Mouse (Mus musculus) megakaryocyte, embryonic 14.5 days (primary cell): Measurements from ENCODE around the gene Sigmar1.

ENCODE experiments used
- FLI1 ChIP-seq: IDR thresholded peaks from 2 replicates; pipeline ENCODE4 v1.6.1; 2012; ENCODE audit warnings: low read length, inconsistent platforms, mixed read lengths
- GATA1 ChIP-seq: IDR thresholded peaks from 3 replicates; pipeline ENCODE4 v1.6.1; 2012; ENCODE audit warnings: mixed read lengths, low read length, inconsistent platforms, borderline replicate concordance

DNA sequence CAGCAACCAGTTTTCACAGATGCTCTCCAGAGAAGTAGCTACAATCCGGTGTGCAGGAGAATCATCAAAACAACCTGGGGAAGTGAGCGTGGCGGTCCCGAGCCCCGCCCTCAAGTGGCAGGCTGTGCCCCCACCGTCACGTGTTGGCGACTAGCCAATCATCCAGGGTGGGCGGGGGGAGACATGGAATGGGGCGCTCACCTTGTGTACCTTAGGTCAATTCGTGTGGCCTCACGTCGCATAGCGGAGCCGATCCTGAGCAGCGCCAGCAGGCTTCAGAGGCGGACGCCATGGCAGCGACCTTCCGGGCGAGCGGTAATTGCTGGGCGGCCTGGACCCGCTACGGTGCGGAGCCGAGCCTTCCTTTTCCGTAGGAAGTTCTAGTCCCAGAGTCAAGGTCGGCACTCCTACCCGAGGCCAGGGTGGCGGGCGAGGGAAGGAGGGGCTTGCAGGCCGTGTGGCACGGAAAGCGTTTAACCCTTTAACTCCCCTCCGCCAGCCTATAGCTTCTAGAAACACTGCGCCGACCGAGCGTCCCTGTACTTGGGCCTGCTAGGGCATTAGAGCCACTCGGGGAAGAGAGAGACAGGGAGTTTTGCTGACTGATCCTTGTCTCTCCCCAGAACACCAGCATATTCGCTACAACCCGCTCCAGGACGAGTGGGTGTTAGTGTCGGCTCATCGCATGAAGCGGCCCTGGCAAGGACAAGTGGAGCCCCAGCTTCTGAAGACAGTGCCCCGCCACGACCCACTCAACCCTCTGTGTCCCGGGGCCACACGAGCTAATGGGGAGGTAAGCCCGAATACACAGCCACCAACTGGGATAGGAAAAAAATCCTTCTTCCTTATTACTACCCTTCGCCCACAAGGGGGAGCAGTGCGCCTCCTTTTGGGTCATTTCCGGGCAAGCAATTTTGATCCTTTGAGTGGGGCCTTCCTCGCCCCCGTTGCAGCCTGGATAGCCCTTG lies at the start of gene Sigmar1:
- TF ChIP-seq GATA1 (no peak), FLI1 (no peak; the same call in 1 of the 2 replicates)
